Mouse (Mus musculus) thymus, adult 2 months (tissue): ENCODE results near the gene Ldah. TPM values are rescaled to one million over a fixed set of nuclear protein-coding genes. Genes with fewer than 3 reads are reported as not detected.

Experiments
- DNase-seq: peaks from one replicate; pipeline ENCODE4 v3.0.0; 2021
- H3K27ac ChIP-seq: fragments of 200-500 bp; 2 replicates; pipeline ENCODE4 v1.5.1; 2012; ENCODE audit warnings: low read length, control low read depth; ENCODE audit not compliant: control insufficient read depth, insufficient read depth
- H3K27me3 ChIP-seq: fragments of 200-500 bp; 2 replicates; pipeline ENCODE4 v1.6.1; 2012; ENCODE audit warnings: mild to moderate bottlenecking, low read length, moderate library complexity, mixed read lengths; ENCODE audit not compliant: control insufficient read depth, insufficient read depth
- H3K36me3 ChIP-seq: fragments of 200-500 bp; 2 replicates; pipeline ENCODE4 v1.6.1; 2012; ENCODE audit warnings: mild to moderate bottlenecking, low read length, moderate library complexity; ENCODE audit not compliant: control insufficient read depth, insufficient read depth
- H3K4me1 ChIP-seq: fragments of 200-500 bp; replicated peaks from 2 replicates; pipeline ENCODE4 v1.6.1; 2012; ENCODE audit warnings: low read length; ENCODE audit not compliant: control insufficient read depth, insufficient read depth
- H3K4me3 ChIP-seq: fragments of 200-500 bp; 2 replicates; pipeline ENCODE4 v1.5.1; 2012; ENCODE audit warnings: mild to moderate bottlenecking, low read length, control low read depth, moderate library complexity; ENCODE audit not compliant: control insufficient read depth, insufficient read depth
- CTCF ChIP-seq: fragments of 200-500 bp; IDR thresholded peaks from 2 replicates; pipeline ENCODE4 v1.5.1; 2012; ENCODE audit warnings: mild to moderate bottlenecking, control low read depth, low read length, moderate library complexity, borderline replicate concordance; ENCODE audit not compliant: control insufficient read depth, poor library complexity, insufficient read depth; ENCODE audit errors: extremely low read depth
- POLR2A ChIP-seq: fragments of 200-500 bp; IDR thresholded peaks from 2 replicates; pipeline ENCODE4 v1.6.1; 2012; ENCODE audit warnings: mild to moderate bottlenecking, low read length, control low read depth, moderate library complexity; ENCODE audit not compliant: control insufficient read depth, poor library complexity, insufficient read depth; ENCODE audit errors: extremely low read depth
- WGBS: fragments of 180-500 bp; shearing (Covaris S2); methylation state at CpG from one replicate; pipeline ENCODE4 v1.1.7; 2018; 5-methylcytosine and 5-hydroxymethylcytosine counted together
- polyA plus RNA-seq: library from polyadenylated mRNA; depleted of rRNA; stranded (reverse); fragments of >200 nt; gene quantifications from 2 replicates; pipeline ENCODE4 v1.2.3, GENCODE M21; 2012

The Ldah gene
- polyA plus RNA-seq, 1 experiment = 33.2 TPM

DNA sequence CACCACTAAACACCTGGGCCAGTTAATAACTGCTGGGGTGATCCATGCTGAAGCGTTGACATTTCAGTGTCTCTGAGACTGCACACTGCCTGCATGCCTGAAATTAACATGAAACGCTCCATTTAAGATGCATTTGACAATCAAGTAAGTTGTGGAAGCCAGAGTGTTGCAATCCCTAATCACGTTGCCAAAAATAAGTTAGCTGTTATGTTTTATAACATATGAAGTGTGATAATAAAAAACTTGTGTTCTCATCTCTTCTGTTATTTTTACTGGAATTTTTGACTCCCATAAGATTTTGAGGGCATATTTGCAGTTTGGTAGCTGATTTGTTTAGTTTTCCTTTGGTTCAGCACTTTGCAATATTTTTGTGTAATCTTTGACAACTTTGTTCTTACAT, 34.3 kb downstream of the Ldah start:
- Histone ChIP-seq H3K36me3 (no peaks in the 10 kb centered on the region), H3K27ac (no peak overlapping the region), H3K4me1 (no peaks in the 10 kb centered on the region), H3K27me3 (no peaks in the 10 kb centered on the region), H3K4me3 (no peak overlapping the region)
- DNase-seq = no peak
- TF ChIP-seq POLR2A (no peak), CTCF (no peak)
- WGBS = 95% methylated on average over 3 of the region's 3 CpGs

DNA sequence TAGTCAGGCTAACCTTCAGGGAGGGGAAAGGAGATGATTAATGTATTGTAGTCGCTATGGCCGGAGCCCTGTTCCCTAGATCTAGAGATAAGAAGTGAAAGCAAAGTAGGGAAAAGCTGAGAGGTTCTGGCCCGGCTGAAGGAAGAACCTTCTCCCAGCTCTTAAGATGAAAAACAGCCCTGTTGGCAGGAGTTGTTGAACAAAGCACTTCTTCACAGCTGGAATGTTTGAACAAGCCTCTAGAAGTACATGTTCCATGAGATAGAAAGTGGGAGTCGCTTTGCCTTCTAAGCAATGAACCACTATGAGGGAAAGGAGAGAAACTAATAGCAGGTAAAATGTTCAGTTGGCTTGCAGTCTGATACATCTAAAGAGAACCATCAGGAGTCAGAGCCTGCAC, 36.8 kb downstream of the Ldah start:
- WGBS = 89% methylated on average over 4 of the region's 4 CpGs
- Histone ChIP-seq H3K36me3 (no peaks in the 10 kb centered on the region), H3K27me3 (no peaks in the 10 kb centered on the region), H3K27ac (no peak overlapping the region), H3K4me1 (no peaks in the 10 kb centered on the region), H3K4me3 (no peak overlapping the region)
- no peak for DNase-seq
- no peak for TF ChIP-seq CTCF
- no peak for TF ChIP-seq POLR2A

DNA sequence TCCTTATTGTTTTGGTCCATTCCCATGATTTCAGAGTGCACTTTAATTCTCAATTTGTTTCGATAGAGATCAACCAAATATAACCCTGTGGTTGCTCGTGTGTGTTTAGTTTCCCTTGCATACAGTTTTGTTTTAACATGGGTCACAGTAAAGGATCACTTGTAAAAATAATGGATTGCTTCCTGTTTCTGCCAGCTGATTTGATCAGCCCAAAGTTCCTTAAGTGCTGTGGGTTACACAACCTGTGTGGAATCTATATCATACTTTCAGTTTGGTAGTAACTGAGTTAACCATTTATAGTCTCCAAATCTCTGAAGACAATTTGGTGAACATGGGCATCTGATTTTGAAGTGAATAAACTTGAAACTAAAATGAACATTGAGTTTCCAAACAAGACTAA, 52.4 kb downstream of the Ldah start:
- Histone ChIP-seq H3K36me3 (no peaks in the 10 kb centered on the region), H3K4me1 (no peaks in the 10 kb centered on the region), H3K27ac (no peak overlapping the region), H3K27me3 (no peaks in the 10 kb centered on the region), H3K4me3 (no peak overlapping the region)
- TF ChIP-seq CTCF (no peak), POLR2A (no peak)
- WGBS = 70% methylated on average over 2 of the region's 2 CpGs
- no peak for DNase-seq

DNA sequence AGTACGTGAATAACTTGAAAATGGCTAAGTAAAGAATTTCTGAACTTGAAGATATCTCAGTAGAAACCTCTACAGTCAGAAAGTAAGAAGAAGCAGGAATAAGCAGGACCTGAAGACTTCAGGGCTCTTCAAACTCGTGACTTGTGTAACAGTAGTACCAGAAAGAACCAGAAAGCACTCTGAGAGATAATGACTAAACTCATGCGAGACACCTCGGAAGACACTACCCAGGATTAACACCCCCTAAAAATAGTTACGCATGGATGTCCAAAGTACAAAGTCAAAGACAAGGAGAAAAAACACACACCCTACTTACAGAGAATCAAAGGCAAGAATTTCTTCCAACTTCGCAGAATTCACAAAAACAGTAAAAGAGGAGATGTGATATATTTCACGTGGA, 58.4 kb downstream of the Ldah start:
- H3K4me1 ChIP-seq = no peaks in the 10 kb centered on the region
- no peaks in the 10 kb centered on the region for H3K36me3 ChIP-seq
- H3K27ac ChIP-seq = no peak overlapping the region
- H3K27me3 ChIP-seq = no peaks in the 10 kb centered on the region
- H3K4me3 ChIP-seq = no peak overlapping the region
- 96% methylated on average over 7 of the region's 7 CpGs for WGBS
- DNase-seq = no peak
- no peak for TF ChIP-seq CTCF
- TF ChIP-seq POLR2A = no peak

DNA sequence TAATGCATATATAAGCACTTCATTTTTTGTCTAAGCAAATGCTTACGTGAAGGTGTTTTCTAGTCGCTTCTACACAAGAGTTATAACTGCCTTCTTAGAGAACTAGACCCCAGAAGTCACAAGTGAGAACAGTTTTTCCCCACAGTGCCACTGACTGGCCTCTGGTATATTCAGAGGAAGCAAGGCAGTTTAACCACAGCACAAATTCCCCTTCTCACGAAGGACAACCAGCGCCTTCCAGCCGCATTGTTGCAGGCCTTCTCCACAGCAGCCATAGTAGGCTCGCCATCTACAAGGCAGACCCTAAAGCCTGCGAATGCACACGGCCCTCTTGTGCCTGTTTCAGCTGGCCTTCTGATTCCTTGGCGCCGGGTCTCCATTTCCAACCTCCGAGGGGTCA, 61.7 kb downstream of the Ldah start:
- TF ChIP-seq POLR2A (no peak), CTCF (no peak)
- Histone ChIP-seq H3K4me3 (no peak overlapping the region), H3K27me3 (no peaks in the 10 kb centered on the region), H3K27ac (no peak overlapping the region), H3K4me1 (no peaks in the 10 kb centered on the region), H3K36me3 (no peaks in the 10 kb centered on the region)
- no peak for DNase-seq
- WGBS = 59% methylated on average over 11 of the region's 11 CpGs

DNA sequence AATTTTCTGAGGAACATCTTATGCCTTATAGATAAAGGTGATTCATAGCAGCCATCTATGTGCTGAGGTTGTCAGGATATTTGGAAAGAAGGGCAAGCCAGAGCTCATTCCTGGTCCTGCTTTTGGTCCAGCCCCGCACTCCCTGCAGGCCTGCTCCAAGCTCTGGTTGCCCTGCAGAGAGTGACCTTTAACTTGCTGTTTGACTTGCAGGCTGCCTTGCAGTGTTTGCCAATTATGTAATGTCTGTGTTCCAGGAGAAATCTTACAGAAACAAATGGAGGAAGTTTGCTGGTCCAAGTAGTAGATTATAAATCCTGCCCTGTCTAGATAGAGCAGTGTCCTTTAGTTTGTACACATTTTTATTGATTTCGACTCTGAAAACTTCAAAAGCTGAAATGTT, 63.5 kb downstream of the Ldah start:
- TF ChIP-seq POLR2A = no peak
- no peak for TF ChIP-seq CTCF
- no peak overlapping the region for H3K27ac ChIP-seq
- WGBS = 87% methylated on average over 2 of the region's 2 CpGs
- no peak for DNase-seq
- H3K4me1 ChIP-seq = no peaks in the 10 kb centered on the region
- H3K4me3 ChIP-seq = no peak overlapping the region
- 0 out of 2 replicates have a peak, but pooled peaks cover 3% of the 10 kb centered on the region for H3K36me3 ChIP-seq
- H3K27me3 ChIP-seq = no peaks in the 10 kb centered on the region
